In the genomic region with DNA sequence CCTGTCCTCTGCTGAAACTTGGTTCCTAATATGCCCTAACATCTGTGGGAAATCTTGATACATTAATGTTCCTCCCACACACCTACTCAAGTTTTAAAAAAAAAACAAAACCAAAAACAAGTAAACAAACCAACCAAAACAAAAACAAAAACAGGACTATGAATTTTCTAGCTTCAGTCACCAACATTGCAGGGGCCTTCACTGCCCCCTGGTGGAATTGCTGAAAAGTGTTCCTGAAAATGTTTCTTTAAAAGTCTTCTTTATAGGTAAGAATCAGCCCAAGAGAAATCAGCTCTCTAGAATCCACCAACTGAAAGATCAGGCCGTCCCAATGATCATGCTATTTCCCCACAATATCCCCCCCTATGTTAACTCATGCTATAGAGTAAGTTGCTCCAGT, we compare ENCODE assay signal across 8 mouse cellular contexts.
A peak's percentile ranks its signal among the peaks of the same experiment; 100 is the strongest.
DNase-seq lines count a peak whose midpoint lies in the region; ATAC-seq and TF ChIP-seq lines count a peak whose summit lies in the region.

No protein-coding gene starts in this region.

- no peaks in the 10 kb centered on the region for H3K27me3 ChIP-seq in heart, postnatal 0 days (ENCODE audit: control insufficient read depth, insufficient read depth, low read length)
- H3K27me3 ChIP-seq in lung, embryonic 14.5 days (ENCODE audit: insufficient read depth, low read length), result no peaks in the 10 kb centered on the region
- H3K27me3 ChIP-seq in limb, embryonic 11.5 days (ENCODE audit: control insufficient read depth, insufficient read depth, low read length), result no peaks in the 10 kb centered on the region
- H3K27me3 ChIP-seq in midbrain, embryonic 15.5 days (replicated peaks), result no peaks in the 10 kb centered on the region

- no peak for ATAC-seq in heart, postnatal 0 days (ENCODE audit: insufficient read depth, low read depth)
- no peak for ATAC-seq in lung, embryonic 14.5 days (ENCODE audit: insufficient read depth)
- ATAC-seq in limb, embryonic 11.5 days (ENCODE audit: insufficient number of reproducible peaks, low FRiP score, low TSS enrichment, low read depth), result no peak
- ATAC-seq in CD4-positive, CD25-positive, alpha-beta regulatory T cell, adult 4 months, result no peak
- ATAC-seq in midbrain, embryonic 15.5 days (replicated peaks), result no peak

- no peak overlapping the region for H3K4me2 ChIP-seq in heart, postnatal 0 days (ENCODE audit: low read depth, low read length)
- H3K4me2 ChIP-seq in lung, embryonic 14.5 days, result no peak overlapping the region
- no peak overlapping the region for H3K4me2 ChIP-seq in limb, embryonic 11.5 days (ENCODE audit: low read depth, severe bottlenecking)
- no peak overlapping the region for H3K4me2 ChIP-seq in midbrain, embryonic 15.5 days

- no peaks in the 10 kb centered on the region for H3K4me1 ChIP-seq in heart, postnatal 0 days (ENCODE audit: control insufficient read depth, insufficient read depth)
- H3K4me1 ChIP-seq in lung, embryonic 14.5 days (ENCODE audit: insufficient read depth), result no peaks in the 10 kb centered on the region
- H3K4me1 ChIP-seq in limb, embryonic 11.5 days (ENCODE audit: control insufficient read depth, insufficient read depth, low read length), result no peaks in the 10 kb centered on the region
- H3K4me1 ChIP-seq in midbrain, embryonic 15.5 days, result no peaks in the 10 kb centered on the region

- no peak overlapping the region for H3K4me3 ChIP-seq in heart, postnatal 0 days (ENCODE audit: low read depth, low read length)
- H3K4me3 ChIP-seq in lung, embryonic 14.5 days (ENCODE audit: low read depth, low read length), result no peak overlapping the region
- no peak overlapping the region for H3K4me3 ChIP-seq in limb, embryonic 11.5 days (ENCODE audit: low read depth, low read length)
- no peak overlapping the region for H3K4me3 ChIP-seq in midbrain, embryonic 15.5 days

- no peak for TF ChIP-seq EP300 in heart, postnatal 0 days (IDR thresholded peaks at IDR 0.05; ENCODE audit: low read depth)

- DNase-seq in heart, postnatal 0 days (ENCODE audit: low spot score), result peak; percentile 16
- no peak for DNase-seq in heart, postnatal 25 days (ENCODE audit: low spot score)
- peak; percentile 71 for DNase-seq in lung, embryonic 14.5 days
- no peak for DNase-seq in lung, adult 18-20 months
- peak; percentile 26 for DNase-seq in ZHBTc4 (ENCODE audit: low read depth, low spot score)
- DNase-seq in limb, embryonic 11.5 days (ENCODE audit: low spot score), result peak; percentile 60

- 13% methylated on average over 1 of the region's 1 CpGs for WGBS in heart, postnatal 0 days
- WGBS in lung, embryonic 14.5 days, result 21% methylated on average over 1 of the region's 1 CpGs
- WGBS in limb, embryonic 11.5 days, result 38% methylated on average over 1 of the region's 1 CpGs
- WGBS in midbrain, embryonic 15.5 days, result 20% methylated on average over 1 of the region's 1 CpGs

- intact Hi-C loops in heart, postnatal 25 days (cut with DNase I), result loop anchor here (5.0 kb wide), 2 partner anchors 677 to 692 kb away; no protein-coding TSS in a partner anchor

- H3K36me3 ChIP-seq in heart, postnatal 0 days (replicated peaks; ENCODE audit: control insufficient read depth, insufficient read depth, low read length), result no peaks in the 10 kb centered on the region
- no peaks in the 10 kb centered on the region for H3K36me3 ChIP-seq in lung, embryonic 14.5 days (ENCODE audit: insufficient read depth)
- H3K36me3 ChIP-seq in limb, embryonic 11.5 days (ENCODE audit: control insufficient read depth, insufficient read depth, low read length), result no peaks in the 10 kb centered on the region
- no peaks in the 10 kb centered on the region for H3K36me3 ChIP-seq in midbrain, embryonic 15.5 days (replicated peaks)

- H3K27ac ChIP-seq in heart, postnatal 0 days (ENCODE audit: low read depth), result no peak overlapping the region
- no peak overlapping the region for H3K27ac ChIP-seq in lung, embryonic 14.5 days (ENCODE audit: low read depth)
- H3K27ac ChIP-seq in limb, embryonic 11.5 days (replicated peaks; ENCODE audit: low read depth, low read length), result no peak overlapping the region
- no peak overlapping the region for H3K27ac ChIP-seq in midbrain, embryonic 15.5 days

- peak; percentile 71 for TF ChIP-seq CTCF in heart, postnatal 0 days (IDR thresholded peaks at IDR 0.05; ENCODE audit: low read depth)
- TF ChIP-seq CTCF in lung, embryonic 14.5 days (IDR thresholded peaks at IDR 0.05; ENCODE audit: low read depth), result peak; percentile 75

- H3K9ac ChIP-seq in heart, postnatal 0 days (replicated peaks; ENCODE audit: low read depth, low read length), result no peak overlapping the region
- no peak overlapping the region for H3K9ac ChIP-seq in lung, embryonic 14.5 days
- no peak overlapping the region for H3K9ac ChIP-seq in limb, embryonic 11.5 days (ENCODE audit: low read length)
- no peak overlapping the region for H3K9ac ChIP-seq in midbrain, embryonic 15.5 days

- 0 out of 2 replicates have a peak, but pooled peaks cover 6% of the 10 kb centered on the region for H3K9me3 ChIP-seq in heart, postnatal 0 days (replicated peaks; ENCODE audit: control insufficient read depth, low read length)
- no peaks in the 10 kb centered on the region for H3K9me3 ChIP-seq in lung, embryonic 14.5 days (ENCODE audit: low read depth, low read length)
- no peaks in the 10 kb centered on the region for H3K9me3 ChIP-seq in limb, embryonic 11.5 days (ENCODE audit: control insufficient read depth, low read length)
- H3K9me3 ChIP-seq in midbrain, embryonic 15.5 days, result no peaks in the 10 kb centered on the region

Comparison
In these comparisons a context has a peak if more than half of its experiments do, and no peak if none do; other contexts are left out.
1. DNase-seq: peak in heart, postnatal 0 days (single experiment), lung, embryonic 14.5 days (single experiment), ZHBTc4 (single experiment) and limb, embryonic 11.5 days (single experiment); none in heart, postnatal 25 days (single experiment) and lung, adult 18-20 months (0 of 2).